Mouse (Mus musculus) cerebellum, adult 11-12 months (tissue): ENCODE data around the gene Psmd8.
"Not testable (repeated sequence)": the region's sequence is repeated elsewhere in the genome, so short reads cannot be mapped to it uniquely, and the experiment has no call there.

ENCODE experiments used
- DNase-seq: peaks from one replicate; pipeline ENCODE4 v3.0.0; 2022

Gene Psmd8

GRCm38 (mm10) chr7:29180077-29180853 lies at the start of gene Psmd8:
Gene Psmd8, minus strand, starts transcription at chr7:29180701.
- DNase-seq, result peak; percentile 99

- no peak for DNase-seq
These were observed 47.7 kb upstream of the Psmd8 start for GRCm38 (mm10) chr7:29228202-29228601.

DNA sequence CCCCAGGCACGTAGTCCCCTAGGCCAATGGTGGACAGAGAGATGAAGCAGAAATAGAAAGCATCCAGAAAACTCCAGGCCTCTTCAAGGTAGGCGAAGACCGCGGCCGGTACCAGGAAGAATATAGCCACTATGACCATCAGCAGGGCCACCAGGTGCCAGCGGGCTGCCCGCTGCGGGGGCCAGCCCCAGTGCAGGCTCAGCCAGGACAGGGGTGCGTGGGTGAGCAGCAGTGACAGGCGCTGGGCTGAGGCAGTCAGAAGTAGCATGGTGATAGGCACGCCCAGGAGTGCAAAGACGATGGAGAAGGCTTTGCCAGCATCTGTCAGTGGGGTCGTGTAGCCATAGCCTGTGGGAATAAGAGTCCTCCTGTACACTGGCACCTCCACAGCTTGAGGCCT lies 45.0 kb upstream of the Psmd8 start:
- DNase-seq, result no peak

DNA sequence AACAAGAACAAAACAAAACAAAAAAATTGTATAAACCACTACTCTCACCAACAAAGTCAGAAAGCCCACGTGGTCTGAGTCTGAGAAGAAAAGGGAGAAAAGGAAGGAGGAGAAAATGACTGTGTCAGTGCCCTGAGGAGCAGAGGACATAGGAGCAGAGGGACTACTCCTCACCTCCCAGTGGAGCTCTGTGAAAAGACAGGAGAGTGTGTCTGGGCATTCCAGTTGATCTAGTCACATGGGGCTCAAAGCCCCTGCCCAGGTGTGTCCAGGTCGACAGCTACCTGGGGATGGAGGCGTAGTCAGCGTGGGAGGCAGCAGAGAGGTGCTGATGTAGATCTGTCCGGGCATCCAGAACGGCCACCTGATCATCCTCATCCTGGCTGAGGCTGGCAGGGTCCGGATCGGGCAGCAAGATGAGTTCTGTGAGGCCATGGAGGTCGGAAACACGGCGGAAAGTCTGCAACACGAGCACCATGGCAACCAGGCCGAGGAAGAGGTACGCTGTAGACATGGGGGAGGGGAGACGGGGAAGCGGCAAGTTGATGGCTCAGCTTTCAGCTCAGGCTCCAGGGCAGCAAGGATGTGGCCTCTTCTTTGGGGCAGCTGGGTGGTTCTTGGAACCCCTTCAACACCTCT lies 44.4 kb upstream of the Psmd8 start:
- DNase-seq, result no peak

DNA sequence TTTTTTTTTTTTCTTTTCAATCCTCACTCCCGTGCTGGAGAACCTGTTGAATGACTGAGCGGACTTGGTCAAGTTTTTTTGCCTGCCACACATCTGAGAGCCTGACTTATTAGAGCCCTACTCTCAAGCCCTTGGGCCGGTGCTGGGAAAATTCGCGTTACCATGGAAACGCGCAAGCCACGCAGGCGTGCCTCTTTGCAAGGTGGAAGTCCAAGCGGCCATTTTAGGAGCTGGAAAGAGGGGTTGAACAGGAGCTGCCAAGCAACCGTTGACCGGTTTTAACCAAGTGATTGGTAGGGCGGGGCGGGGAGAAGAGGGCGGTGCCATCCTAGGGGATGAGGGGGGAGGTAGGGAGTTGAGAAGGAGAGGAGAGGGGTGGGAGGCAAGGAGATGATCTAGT lies 34.3 kb upstream of the Psmd8 start:
- no peak for DNase-seq

GRCm38 (mm10) chr7:29214236-29214635 lies 33.7 kb upstream of the Psmd8 start:
- no peak for DNase-seq

DNA sequence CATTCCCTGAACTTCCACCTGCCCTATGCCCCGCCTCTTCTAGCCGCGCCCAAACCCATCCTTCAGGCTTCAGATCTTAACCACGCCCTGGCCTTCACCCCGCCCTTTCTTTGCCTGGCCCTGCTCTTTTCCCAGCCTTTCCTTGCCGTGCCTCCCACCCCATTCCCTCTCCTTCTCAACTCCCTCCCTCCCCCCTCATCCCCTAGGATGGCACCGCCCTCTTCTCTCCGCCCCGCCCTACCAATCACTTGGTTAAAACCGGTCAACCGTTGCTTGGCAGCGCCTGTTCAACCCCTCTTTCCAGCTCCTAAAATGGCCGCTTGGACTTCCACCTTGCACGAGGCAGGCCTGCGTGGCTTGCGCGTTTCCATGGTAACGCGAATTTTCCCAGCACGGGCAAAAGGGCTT lies 33.2 kb upstream of the Psmd8 start, which contains the start of gene Catsperg1:
Gene Catsperg1 (minus strand): TSS at position 361 of the 408 bp plus-strand sequence.
- DNase-seq, result peak; percentile 50

GRCm38 (mm10) chr7:29212775-29213560 lies 32.5 kb upstream of the Psmd8 start:
- DNase-seq, result not testable (repeated sequence)

- DNase-seq, result no peak
These were observed 31.8 kb upstream of the Psmd8 start for GRCm38 (mm10) chr7:29212199-29212765.

GRCm38 (mm10) chr7:29211415-29212198 lies 31.1 kb upstream of the Psmd8 start:
- peak; percentile 59 for DNase-seq

DNA sequence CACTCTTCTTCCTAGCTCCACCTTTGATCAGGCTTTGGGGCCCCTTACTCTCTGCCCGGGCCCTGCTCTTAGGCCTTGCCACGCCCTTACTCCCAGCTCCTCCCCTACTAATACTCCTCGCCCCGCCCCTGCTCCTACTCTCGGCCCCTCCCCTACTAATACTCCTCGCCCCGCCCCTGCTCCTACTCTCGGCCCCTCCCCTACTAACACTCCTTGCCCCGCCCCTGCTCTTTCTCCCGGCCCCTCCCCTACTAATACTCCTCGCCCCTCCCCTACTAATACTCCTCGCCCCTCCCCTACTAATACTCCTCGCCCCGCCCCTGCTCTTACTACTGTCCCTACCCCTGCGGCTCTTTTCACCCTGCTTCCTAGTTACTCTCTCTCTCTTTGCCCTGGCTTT lies 30.5 kb upstream of the Psmd8 start:
- DNase-seq, result not testable (repeated sequence)

DNA sequence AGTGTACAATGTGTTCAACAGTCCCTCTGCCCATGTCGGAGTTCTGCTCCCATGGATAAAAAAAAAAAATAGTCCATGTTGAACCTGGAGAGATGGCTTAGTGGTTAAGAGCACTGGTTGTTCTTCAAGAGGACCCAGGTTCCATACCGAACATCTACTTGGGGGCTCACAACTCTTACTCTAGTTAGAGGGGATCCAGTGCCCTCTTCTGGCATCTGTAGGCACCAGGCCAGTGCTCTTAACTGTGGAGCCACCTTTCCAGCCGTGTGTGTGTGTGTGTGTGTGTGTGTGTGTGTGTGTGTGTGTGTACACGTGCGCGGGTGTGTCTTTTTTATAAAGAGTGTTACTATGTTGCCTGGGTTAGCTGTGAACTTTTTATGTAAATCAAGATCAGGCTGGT lies 22.1 kb upstream of the Psmd8 start:
- no peak for DNase-seq

DNA sequence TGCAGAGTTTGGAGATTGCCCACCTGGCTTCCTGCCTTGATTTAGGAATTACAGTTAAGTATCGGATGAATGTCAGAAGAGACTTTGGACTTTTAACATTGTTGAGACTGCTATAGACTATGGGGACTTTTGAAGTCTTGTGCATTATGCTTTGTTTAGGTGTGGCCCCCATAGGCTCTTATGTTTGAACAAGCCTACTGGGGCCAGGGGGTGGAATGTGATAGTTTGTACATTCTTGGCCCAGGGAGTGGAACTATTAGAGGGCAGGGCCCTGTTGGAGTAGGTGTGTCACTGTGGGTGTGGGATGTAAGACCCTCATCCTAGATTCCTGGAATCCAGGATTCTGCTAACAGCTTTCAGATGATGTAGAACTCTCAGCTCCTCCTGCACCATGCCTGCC lies 13.7 kb upstream of the Psmd8 start:
- not testable (repeated sequence) for DNase-seq

DNA sequence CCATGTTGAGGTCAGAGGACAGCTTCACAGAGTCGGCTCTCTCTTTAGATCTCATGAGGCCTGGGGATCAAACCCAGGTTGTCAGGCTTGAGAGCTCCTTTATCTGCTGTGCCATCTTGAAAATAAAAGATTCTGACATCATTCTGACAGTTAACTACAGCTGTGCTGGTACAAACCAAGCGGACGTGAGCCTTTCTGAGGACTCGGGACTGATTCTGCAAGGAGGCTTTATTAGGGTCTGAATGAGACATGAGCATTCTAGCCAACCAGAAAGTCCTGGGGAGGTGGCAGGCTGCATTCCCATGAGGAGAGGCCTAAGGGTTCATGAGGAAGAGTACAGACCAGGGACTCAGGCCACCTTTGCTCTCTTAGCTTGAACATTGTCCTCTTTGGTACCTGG lies 822 bp upstream of the Psmd8 start:
- peak; percentile 33 for DNase-seq

GRCm38 (mm10) chr7:29180854-29181236 lies 344 bp upstream of the Psmd8 start:
- DNase-seq, result no peak

DNA sequence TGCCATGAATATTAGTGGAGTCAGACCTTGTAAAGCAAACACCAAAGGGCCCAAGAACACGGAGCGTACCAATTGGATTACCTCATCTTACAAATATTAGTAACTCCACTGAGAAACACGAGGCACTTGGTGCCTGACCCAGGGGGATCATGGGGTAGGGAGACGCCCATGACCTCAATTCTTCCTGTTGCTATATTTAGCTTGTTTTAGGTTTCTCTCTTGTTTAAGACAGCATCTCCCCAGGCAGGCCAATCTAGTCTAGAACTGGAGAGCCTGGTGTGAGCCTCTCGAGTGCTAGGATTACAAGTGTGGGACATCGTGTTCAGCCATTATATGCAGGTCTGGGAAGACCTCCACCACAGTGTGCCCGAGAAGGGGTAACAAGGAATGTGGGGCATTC lies 1.2 kb downstream of the Psmd8 start:
- peak; percentile 30 for DNase-seq

GRCm38 (mm10) chr7:29178106-29178505 lies 2.4 kb downstream of the Psmd8 start:
- peak; percentile 28 for DNase-seq

GRCm38 (mm10) chr7:29172390-29173016 lies 8.0 kb downstream of the Psmd8 start:
- peak; percentile 38 for DNase-seq

GRCm38 (mm10) chr7:29171562-29172097 lies 8.9 kb downstream of the Psmd8 start:
- no peak for DNase-seq

DNA sequence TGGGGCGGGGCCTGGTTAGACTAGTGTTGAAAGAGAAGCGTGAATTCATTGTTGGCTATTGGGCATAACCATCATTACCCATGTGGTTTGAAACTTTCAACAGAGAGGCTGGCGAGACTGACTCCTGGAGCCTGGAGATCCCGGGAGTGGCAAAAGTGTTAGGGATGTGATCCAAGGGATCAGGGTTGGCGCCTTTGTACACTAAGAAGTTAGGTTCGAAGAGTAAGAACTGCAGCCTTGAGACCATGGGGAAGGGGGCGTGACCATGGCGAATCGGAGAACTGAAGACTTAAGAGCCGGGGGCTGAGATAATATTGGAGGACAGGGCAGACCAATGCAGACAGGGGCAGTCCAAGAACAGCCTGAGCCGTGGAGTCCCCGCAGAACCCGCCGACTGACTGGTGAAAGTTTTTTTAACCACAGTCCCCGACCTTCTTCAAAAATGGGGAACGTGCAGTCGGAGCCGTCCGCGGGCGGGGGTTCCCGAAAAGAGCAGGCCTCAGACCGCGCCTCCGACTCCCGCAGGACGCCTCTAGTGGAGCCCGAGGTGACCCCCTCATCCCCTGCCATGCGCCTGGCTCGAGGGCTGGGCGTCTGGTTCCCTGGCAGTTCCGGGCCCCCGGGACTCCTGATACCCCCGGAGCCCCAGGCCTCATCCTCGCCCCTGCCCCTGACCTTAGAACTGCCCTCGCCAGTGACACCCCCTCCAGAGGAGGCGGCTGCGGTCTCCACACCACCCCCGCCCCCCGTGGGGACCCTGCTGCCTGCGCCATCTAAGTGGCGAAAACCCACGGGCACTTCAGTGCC lies 9.5 kb downstream of the Psmd8 start:
- peak; percentile 47 for DNase-seq
